Mouse (Mus musculus) liver, adult 2 months (tissue): ENCODE results near the gene Ankrd2. TPM values are rescaled to one million over a fixed set of nuclear protein-coding genes. Genes with fewer than 3 reads are reported as not detected.

ENCODE experiments used
- DNase-seq: peaks from one replicate; pipeline ENCODE4 v3.0.0-alpha.2; 2011; ENCODE audit warnings: low read depth, low spot score; ENCODE audit errors: extremely low read depth
- H3K27ac ChIP-seq: fragments of 200-500 bp; replicated peaks from 2 replicates; pipeline ENCODE4 v1.5.1; 2012; ENCODE audit warnings: low read depth, mild to moderate bottlenecking, control low read depth, inconsistent platforms, low read length; ENCODE audit not compliant: insufficient read depth
- H3K27me3 ChIP-seq: fragments of 200-500 bp; 2 replicates; pipeline ENCODE4 v1.6.1; 2012; ENCODE audit warnings: mild to moderate bottlenecking, moderate library complexity, low read length, inconsistent platforms; ENCODE audit not compliant: control insufficient read depth, insufficient read depth
- H3K36me3 ChIP-seq: fragments of 200-500 bp; 2 replicates; pipeline ENCODE4 v1.6.1; 2012; ENCODE audit warnings: low read length, inconsistent platforms; ENCODE audit not compliant: control insufficient read depth, insufficient read depth
- H3K4me1 ChIP-seq: fragments of 200-500 bp; 2 replicates; pipeline ENCODE4 v1.6.1; 2011; ENCODE audit warnings: low read length; ENCODE audit not compliant: control insufficient read depth, insufficient read depth
- H3K4me3 ChIP-seq: fragments of 200-500 bp; 2 replicates; pipeline ENCODE4 v1.5.1; 2011; ENCODE audit warnings: low read depth, mild to moderate bottlenecking, control low read depth, low read length, moderate library complexity; ENCODE audit not compliant: insufficient read depth
- H3K79me2 ChIP-seq: fragments of 200-500 bp; 2 replicates; pipeline ENCODE4 v1.6.1; 2012; ENCODE audit warnings: inconsistent platforms, mild to moderate bottlenecking, low read length, moderate library complexity; ENCODE audit not compliant: control insufficient read depth, insufficient read depth
- H3K9ac ChIP-seq: fragments of 200-500 bp; 2 replicates; pipeline ENCODE4 v1.6.1; 2012; ENCODE audit warnings: low read depth, mild to moderate bottlenecking, control low read depth, inconsistent platforms, low read length
- CTCF ChIP-seq: fragments of 200-500 bp; IDR thresholded peaks from 2 replicates; pipeline ENCODE4 v1.5.1; 2011; ENCODE audit warnings: low read depth, low read length, control low read depth
- POLR2A ChIP-seq: fragments of 200-500 bp; IDR thresholded peaks from 2 replicates; pipeline ENCODE4 v1.6.1; 2011; ENCODE audit warnings: low read length, control low read depth; ENCODE audit not compliant: insufficient read depth; ENCODE audit errors: extremely low read depth
- WGBS: fragments of 180-500 bp; shearing (Covaris S2); methylation state at CpG from one replicate; pipeline ENCODE4 v1.1.7; 2018; 5-methylcytosine and 5-hydroxymethylcytosine counted together
- polyA plus RNA-seq: library from polyadenylated mRNA; depleted of rRNA; stranded (reverse); fragments of >200 nt; gene quantifications from 2 replicates; pipeline ENCODE4 v1.2.3, GENCODE M21; 2012
- total RNA-seq: library from RNA; depleted of rRNA; stranded (reverse); fragments of >200 nt; gene quantifications from 2 replicates; pipeline ENCODE4 v1.2.3, GENCODE M21; 2014

Gene Ankrd2
- total and polyA plus RNA-seq, 2 experiments: 0.37 to 1.2 TPM

DNA sequence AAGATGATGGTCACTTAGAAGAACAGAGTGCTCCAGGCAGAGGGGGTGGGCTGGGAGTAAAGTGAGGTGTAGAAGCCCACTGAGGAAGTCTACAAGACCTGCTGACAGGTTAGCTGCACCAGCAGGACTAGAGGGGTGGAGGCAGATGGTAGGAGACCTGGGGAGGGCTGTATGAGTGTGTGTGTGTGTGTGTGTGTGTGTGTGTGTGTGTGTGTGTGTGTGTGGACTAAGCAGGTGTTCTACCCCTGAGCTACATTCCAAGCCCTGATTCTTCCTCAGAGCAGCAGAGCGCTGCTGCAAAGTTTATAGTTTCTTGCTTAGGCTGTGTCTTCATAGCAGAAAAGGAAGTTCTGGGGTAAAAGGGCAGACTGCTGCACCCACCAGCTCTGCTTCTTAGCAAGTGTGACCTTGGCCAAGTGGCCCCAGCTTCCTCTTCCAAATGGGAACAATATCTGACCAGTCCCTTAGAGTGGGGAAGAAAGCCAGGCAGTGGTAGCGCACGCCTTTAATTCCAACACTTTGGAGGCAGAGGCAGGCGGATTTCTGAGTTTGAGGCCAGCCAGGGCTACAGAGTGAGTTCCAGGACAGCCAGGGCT is 36.0 kb upstream of the Ankrd2 start:
- Histone ChIP-seq H3K79me2 (peaks cover 30% of the 10 kb centered on the region; the same call in 1 of the 2 replicates), H3K27ac (peak overlapping the region; percentile 25), H3K4me1 (peaks cover 9% of the 10 kb centered on the region), H3K27me3 (no peaks in the 10 kb centered on the region), H3K36me3 (no peaks in the 10 kb centered on the region), H3K9ac (no peak overlapping the region), H3K4me3 (no peak overlapping the region)
- peak; percentile 44 for DNase-seq
- WGBS: 73% methylated on average over 4 of the region's 4 CpGs
- TF ChIP-seq CTCF (no peak), POLR2A (no peak)

DNA sequence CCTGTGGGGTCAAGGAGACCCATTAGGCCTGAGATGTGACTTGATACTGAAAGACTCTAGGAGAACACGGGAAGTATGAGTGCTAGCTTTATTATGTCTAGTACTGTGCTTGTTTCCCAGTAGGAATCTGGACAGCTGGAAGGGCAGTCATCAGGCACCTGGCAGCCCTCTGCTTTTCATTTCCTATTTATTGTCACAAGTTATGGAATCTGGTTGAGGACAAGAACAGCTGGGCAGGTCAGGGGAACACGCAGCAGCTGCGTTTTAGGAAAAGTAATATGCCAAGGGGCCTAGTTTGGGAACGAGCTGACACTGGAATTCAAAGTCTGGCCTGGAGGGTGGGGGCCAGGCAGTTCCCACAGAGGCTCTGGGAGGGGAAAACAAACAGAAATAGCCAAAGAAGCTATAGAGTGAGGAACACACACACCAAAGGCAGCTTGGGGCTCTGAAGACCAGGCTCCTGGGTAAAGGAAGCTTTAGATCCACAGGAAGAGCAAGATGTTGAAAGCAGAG is 35.3 kb upstream of the Ankrd2 start:
- WGBS: 63% methylated on average over 4 of the region's 4 CpGs
- peak overlapping the region; percentile 25; the same call in 1 of the 2 replicates for H3K27ac ChIP-seq
- peaks cover 9% of the 10 kb centered on the region for H3K4me1 ChIP-seq
- H3K4me3 ChIP-seq: no peak overlapping the region
- H3K36me3 ChIP-seq: no peaks in the 10 kb centered on the region
- no peaks in the 10 kb centered on the region for H3K27me3 ChIP-seq
- TF ChIP-seq POLR2A (no peak), CTCF (no peak)
- H3K9ac ChIP-seq: no peak overlapping the region
- peaks cover 26% of the 10 kb centered on the region; the same call in 1 of the 2 replicates for H3K79me2 ChIP-seq
- no peak for DNase-seq

DNA sequence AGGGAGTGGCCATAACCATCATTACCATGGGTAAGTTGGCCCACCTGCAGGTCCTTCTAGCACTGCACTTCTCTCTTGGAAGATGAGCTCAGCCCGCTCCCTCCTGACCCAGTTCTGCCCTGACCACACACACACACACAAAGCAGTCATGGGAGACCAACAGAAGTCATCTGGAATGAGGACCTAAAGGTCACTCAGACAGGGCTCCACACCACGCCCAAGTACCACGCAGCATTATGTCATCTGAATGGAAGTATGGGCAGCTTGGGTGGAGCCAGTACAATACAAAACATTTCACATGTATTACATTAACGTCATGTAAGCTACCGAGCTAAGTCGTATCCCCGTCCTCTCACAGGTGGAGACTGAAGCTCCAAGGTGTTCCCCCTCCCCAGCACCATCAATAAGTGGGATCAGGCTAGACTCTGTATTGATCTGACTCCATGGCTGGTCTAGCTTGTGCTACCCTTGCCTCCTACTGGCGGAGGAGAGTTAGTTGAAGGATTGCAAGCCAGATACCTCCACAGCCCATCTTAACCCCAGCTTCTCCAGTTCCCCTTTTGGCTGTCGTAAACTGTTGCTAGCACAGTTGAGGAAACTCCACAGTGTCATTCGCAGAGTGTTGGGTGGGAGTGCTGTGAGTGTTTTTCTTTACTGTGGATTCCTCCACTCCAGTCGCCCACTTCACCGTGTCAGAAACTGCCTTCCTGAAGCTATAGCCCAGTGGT is 34.4 kb upstream of the Ankrd2 start:
- peaks cover 28% of the 10 kb centered on the region; the same call in 1 of the 2 replicates for H3K79me2 ChIP-seq
- no peak overlapping the region for H3K27ac ChIP-seq
- no peak for TF ChIP-seq CTCF
- no peak for TF ChIP-seq POLR2A
- no peak overlapping the region for H3K9ac ChIP-seq
- WGBS: 93% methylated on average over 12 of the region's 12 CpGs
- DNase-seq: no peak
- peaks cover 13% of the 10 kb centered on the region for H3K4me1 ChIP-seq
- no peaks in the 10 kb centered on the region for H3K27me3 ChIP-seq
- no peaks in the 10 kb centered on the region for H3K36me3 ChIP-seq
- no peak overlapping the region for H3K4me3 ChIP-seq

DNA sequence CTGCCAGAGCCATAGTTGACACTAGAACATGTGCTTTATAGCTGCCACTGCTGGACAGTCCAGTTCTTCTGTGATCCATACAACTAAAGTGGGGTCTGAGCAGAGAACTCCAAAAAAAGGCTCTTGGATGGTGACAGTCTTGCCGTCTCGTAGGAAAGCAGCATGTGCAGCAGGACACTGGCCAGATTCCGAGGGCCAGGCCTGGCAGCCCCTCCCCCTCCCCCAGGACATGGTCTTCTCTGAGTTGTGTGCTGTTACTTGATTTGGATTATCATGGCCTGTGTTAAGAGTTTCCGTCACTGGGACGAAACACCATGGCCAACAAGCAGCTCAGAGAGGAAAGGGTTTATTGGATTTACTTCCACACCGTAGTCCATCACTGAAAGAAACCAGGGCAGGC is 31.5 kb upstream of the Ankrd2 start:
- Histone ChIP-seq H3K79me2 (peaks cover 27% of the 10 kb centered on the region; the same call in 1 of the 2 replicates), H3K27ac (no peak overlapping the region), H3K4me1 (peaks cover 12% of the 10 kb centered on the region; the same call in 1 of the 2 replicates)

DNA sequence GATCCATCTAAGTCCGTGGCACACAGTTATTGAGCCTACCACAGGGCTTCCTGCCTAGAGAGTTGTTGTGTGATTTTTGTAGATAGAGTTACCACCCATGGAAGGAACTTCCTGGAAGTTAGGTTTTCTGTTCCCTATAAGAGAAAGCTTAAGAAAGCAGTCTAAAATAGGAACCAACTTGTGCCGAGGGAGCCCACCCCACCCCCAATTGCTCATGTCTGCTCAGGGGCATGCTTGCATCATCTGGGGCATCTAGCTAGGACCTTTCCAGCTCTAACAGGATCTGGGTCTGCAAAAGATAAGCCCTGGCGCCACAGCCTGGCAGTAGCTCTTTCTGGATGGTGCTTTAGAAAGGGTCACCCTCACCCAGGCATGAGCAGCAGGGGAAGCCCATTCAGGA is 30.2 kb upstream of the Ankrd2 start:
- peak; percentile 28 for DNase-seq
- TF ChIP-seq CTCF (no peak), POLR2A (no peak)
- no peaks in the 10 kb centered on the region for H3K27me3 ChIP-seq
- peaks cover 5% of the 10 kb centered on the region; the same call in 1 of the 2 replicates for H3K4me1 ChIP-seq
- peaks cover 39% of the 10 kb centered on the region; the same call in 1 of the 2 replicates for H3K79me2 ChIP-seq
- no peak overlapping the region for H3K9ac ChIP-seq
- no peaks in the 10 kb centered on the region for H3K36me3 ChIP-seq
- 44% methylated on average over 3 of the region's 3 CpGs for WGBS
- H3K4me3 ChIP-seq: no peak overlapping the region
- H3K27ac ChIP-seq: no peak overlapping the region; the same call in 1 of the 2 replicates

More for the DNA sequence above, 31.5 kb upstream of the Ankrd2 start:
- DNase-seq: no peak
- Histone ChIP-seq H3K4me3 (no peak overlapping the region), H3K36me3 (no peaks in the 10 kb centered on the region), H3K27me3 (no peaks in the 10 kb centered on the region), H3K9ac (no peak overlapping the region)
- no peak for TF ChIP-seq CTCF
- no peak for TF ChIP-seq POLR2A
- 79% methylated on average over 6 of the region's 6 CpGs for WGBS

DNA sequence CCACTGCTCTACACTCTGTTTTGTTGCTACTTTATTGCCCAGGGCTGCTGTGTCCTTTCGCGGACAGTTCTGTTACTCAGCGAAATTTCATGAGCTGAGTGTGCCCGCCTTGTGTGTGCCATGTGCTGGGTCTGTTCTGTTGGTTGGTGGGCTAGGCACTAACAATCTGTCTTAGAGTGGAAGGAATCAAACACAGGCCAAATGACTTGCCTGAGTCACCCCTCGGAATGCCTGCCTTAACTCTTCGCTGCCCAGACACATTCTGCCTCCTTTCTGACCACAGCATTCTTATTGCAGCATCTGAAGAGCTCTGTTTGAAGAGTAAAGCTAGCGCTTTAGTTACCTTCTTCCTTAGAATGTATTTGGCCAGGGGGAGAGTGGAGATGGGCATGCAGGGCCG is 29.2 kb upstream of the Ankrd2 start:
- H3K4me3 ChIP-seq: no peak overlapping the region
- no peaks in the 10 kb centered on the region for H3K36me3 ChIP-seq
- peaks cover 4% of the 10 kb centered on the region; the same call in 1 of the 2 replicates for H3K4me1 ChIP-seq
- no peaks in the 10 kb centered on the region for H3K27me3 ChIP-seq
- H3K27ac ChIP-seq: no peak overlapping the region
- H3K79me2 ChIP-seq: peaks cover 39% of the 10 kb centered on the region; the same call in 1 of the 2 replicates
- H3K9ac ChIP-seq: no peak overlapping the region
- TF ChIP-seq CTCF: no peak
- no peak for TF ChIP-seq POLR2A
- 90% methylated on average over 8 of the region's 8 CpGs for WGBS
- DNase-seq: no peak
